Mouse (Mus musculus) embryonic fibroblast, embryonic 13.5 days (primary cell): ENCODE measurements around the gene Dpm3.

ENCODE experiments used
- CTCF ChIP-seq: IDR thresholded peaks from 2 replicates; pipeline ENCODE4 v1.5.1; 2011; ENCODE audit warnings: mild to moderate bottlenecking, control low read depth, low read length, moderate library complexity, borderline replicate concordance; ENCODE audit not compliant: insufficient read depth
- POLR2A ChIP-seq: IDR thresholded peaks from 2 replicates; pipeline ENCODE4 v1.6.1; 2011; ENCODE audit warnings: low read depth, mild to moderate bottlenecking, control low read depth, low read length, moderate library complexity

- TF ChIP-seq CTCF, result no peak
- no peak for TF ChIP-seq POLR2A
Observed at GRCm38 (mm10) chr3:89278643-89279042, 19.5 kb downstream of the Dpm3 start.
